Mouse (Mus musculus): Measurements from ENCODE around the gene Agap3.

The Agap3 gene

DNA sequence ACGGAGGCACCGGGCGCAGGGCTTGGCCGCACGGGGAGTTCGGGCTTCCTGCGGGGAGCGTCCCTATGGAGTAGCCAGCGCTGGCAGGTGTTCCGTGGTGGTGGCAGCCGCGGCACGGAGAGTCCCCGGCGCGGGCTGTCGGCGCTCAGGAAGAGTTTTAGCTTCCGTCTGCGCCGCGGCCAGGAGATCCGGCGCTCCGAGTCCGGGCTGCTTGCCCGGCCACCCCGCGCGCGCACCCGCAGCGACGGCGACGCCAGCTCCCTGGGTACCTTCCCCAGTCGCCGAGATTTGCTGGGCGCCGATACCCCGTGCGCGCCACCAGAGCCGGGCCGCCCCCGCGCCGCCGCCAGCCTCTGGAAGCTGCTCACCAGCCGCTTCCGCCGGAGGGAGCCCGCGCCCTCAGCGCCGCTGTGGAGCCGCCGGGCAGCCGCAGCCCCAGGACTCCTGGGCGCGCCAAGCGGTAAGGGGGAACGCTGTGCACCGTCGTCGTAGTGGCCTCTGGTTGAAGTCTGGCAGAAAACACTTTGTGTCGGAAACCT lies 22.8 kb downstream of the Agap3 start:
- DNase-seq (ENCODE audit: low spot score), result no peak

DNA sequence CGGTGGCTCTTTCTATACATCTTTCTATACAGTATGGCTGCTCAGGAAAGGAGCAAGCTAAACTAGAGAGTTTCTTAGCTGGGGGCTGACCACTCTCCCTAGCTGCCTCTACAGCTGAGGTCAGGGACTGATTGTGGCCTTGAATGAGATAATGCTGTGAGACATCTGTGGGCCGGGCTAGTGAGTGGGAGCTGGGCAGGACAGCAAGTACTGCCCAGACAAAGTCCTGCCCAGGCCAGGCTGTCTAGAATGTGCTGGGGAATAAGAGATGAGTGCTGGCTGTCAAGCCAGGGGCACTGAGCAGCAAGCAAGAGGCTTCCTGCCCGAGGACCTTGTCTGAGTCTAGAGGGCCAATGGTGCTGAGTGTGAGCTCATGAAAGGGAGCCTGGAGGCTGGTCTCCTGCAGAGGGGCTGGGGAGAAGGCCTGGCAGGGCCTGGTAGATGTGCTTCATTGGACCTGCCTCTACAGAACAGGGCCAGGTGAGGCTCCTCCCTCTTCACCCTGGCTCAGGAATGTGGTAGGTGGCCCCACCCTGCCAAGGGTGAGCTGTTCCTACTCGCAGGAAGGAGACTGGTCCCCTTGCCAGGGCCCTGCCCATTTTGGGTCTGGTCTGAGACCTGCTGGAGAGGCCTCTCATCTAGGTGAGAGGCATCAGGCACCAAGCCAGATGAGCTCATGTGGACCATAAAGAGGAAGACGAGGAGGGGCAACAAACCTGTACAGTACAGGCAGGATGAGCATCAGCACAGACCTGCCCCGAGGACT lies 23.7 kb downstream of the Agap3 start:
- peak; percentile 58 for DNase-seq (ENCODE audit: low spot score)

DNA sequence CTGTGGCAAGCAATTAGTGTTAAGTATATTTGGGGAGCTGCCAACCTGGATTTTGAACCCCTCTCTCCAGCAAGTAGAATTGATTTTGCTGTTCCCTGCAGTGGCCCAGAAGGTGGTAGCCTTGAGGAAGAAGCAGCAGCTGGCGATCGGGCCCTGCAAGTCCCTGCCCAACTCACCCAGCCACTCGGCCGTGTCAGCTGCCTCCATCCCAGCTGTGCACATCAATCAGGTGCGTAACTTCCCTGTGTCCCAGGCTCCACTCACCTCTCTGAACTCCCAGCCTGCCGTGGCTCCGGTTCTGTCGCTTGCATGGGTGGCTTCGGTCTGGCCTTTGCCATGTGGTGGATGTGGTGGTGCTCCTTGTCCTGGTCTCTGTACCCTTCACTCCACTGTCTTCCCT lies 25.9 kb downstream of the Agap3 start:
- DNase-seq (ENCODE audit: low spot score), result no peak

DNA sequence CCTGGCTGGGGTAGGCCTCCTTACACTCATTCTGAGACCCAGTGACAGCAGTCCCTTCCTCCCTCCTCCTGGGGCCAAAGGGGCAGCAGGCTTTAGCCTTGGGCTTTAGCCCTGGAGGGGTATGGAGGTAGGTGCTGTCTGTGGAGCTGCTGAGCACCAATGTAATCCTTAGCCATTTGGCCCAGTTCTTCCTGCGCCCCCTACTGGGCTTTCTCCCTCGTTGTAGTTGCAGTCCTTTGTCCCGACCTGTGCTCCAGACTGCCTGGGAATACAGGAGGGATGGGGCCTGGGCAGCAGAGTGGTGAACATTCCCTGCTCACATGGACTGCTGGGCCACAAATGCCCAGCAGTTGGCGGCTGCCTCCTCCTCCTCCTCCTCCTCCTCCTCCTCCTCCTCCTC lies 29.7 kb downstream of the Agap3 start:
- DNase-seq (ENCODE audit: low spot score), result peak; percentile 83

DNA sequence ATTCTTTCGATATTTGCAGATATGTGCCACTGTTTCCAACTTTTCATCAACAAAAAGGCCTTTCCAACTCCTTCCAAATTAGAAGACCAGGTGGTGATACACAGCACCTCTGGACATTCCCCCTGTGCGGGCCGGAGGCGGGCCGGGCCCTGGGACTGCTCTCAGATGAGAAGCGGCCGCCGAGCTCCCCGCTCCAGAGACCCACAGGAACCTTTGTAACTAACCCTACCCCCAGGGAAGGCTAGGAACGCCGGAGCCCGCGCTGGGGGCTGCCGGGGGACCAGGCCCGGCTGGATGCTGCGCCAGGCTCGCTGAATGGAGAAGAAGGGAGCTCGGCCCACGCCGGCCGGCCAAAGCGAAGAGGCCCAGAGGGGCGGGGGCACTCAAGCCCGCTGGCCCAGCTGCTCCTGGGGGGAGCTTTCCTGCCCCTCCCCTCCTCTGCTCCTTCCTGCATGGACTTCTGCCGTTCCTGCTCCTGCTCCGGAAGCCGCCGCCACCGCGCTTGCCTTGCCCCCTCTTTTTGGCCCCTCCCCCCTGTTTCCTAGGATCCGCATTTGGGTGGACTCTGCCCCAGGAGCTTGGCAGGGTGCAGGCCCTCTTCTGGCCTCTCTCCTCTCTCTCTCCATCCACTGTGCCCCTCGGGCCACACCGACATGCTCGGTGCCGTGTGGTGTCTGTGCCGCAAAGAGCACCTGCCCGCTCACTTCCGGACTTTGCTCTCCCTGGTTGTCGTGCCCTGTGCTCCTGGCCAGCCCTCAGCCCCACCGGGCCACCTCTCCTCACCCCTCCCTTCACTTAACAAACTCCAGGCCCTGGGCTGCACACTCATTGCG lies 30.5 kb downstream of the Agap3 start:
- no peak for DNase-seq (ENCODE audit: low spot score)

DNA sequence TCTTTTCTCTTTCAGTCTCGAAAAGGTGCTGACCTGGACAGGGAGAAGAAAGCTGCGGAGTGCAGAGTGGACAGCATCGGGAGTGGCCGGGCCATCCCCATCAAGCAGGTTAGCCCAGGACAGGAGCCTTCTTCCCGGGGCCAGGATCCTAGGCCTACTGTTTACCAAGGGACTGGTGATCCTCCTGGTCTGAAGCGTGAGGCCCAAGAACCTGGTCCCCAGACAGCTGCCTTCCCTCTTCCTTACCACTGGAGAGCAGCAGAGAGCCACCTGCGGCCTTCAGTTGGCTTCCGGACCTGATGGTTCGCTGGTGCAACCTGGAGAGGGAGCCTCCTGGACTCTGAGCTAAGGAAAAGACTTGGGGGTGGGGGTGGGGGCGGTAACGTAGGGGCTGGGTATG lies 31.3 kb downstream of the Agap3 start:
- DNase-seq (ENCODE audit: low spot score), result peak; percentile 81

DNA sequence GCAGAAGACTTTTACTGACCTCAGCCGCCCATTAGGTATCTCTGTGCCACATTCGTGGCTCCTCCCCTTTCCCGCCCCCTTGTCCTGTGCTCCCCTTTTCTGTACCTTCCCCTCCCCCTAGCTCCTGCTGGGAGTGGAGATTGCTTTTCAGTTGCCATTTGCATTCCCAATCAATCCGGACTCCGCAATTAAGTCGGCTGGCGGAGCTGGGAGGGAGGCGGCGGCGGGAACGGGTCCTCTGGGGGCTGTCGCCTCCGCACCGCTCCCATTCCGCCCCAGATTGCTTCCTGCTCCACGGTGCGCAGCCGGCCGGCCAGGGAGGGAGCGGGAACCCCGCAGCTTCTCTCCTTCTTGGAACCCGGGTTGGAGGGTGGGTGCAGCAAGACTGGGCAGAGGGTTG lies 33.0 kb downstream of the Agap3 start:
- no peak for DNase-seq (ENCODE audit: low spot score)

DNA sequence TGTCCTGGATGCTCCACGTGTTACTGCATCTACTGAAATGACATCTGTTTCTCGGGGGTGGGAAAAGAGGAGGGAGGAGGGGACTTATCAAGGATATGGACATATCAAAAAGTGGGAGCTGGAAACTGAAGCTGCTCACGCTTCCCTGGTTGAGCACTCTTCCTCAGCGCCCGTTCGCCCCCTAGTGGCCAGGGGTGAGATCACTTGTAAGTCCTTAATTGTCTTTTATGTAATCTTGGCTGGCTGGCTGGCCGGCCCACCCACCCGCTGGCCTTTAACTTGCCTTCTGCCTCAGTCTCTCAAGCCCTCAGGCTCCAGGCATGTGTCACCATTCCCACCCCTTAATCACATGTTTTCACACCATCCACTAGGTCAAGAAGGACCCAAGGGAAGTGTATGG lies 34.1 kb downstream of the Agap3 start:
- DNase-seq (ENCODE audit: low spot score), result peak; percentile 96

DNA sequence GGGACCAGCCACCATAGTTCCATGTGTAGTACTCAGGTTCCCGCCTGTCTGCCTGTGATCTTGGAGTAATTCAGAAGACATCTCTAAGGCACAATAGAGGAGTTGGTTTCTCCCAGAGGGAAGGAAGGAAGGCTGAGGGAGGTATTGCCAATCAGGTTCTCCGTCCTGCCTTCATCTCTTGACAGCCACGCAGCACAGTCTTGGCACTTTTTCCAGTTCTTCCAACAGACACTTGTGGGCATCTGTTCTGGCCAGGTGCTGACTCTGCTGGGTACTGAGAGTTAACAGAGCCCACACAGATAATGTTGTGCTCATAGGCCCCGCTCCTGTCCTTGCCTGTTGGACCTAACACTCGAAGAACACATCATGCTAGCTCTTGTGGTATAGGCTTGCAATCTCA lies 34.8 kb downstream of the Agap3 start:
- DNase-seq (ENCODE audit: low spot score), result no peak

DNA sequence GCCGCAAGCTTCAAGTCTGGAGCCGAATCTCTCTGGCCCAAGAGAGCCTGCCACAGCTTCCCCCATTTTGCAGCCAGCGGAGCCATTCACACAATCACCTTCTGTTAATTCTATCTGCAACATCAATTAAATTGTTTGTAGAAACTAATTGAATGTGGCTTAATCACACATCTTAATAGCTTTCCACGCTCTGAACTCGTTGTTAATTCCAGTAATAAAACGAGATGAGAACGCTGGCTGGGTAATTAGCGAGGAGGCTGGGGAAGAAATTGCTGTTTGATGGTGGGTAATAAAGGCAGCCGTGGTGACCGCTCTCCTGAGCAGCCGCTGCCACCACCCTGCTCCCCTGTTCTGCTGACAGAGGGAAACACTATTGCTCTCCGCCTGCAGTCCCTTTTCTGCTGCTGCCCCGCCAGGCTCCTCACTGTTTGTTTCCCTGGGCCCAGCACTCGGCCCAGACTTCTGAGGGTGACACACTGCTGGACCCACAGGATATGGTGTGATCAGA lies 38.5 kb downstream of the Agap3 start:
- no peak for DNase-seq (ENCODE audit: low spot score)

DNA sequence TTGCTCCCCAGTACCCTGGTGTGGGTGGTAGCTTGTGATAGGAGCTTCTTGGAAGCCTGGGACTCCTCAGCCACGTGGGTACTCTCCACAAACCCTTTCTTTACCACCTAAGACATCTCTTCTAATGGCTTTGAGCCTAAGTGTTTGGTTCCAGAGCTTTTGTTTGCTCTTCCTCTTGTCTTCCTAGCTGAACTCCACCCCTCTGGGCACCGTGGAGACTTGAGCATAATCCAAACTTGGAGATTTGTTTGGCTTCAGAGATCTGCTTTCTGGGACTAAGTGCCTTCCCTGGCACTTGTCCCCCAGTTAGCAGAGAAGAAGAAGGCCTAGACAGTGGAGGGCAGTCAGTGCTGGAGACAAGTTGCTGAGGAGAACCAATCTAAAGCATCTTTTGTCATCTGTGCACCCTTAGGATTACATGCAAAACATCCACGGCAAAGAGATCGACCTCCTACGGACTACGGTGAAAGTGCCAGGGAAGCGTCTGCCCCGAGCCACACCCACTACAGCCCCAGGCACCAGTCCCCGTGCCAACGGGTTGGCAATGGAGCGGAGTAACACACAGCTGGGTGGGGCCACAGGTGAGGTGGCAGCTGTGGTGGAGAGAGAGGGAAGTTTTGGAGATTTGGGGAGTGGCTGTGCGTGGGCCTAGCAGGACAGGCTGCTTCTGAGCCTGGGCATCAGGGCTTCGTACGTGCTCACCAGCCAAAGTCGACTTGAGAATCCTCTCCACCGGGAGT lies 40.7 kb downstream of the Agap3 start:
- peak; percentile 93 for DNase-seq (ENCODE audit: low spot score)

DNA sequence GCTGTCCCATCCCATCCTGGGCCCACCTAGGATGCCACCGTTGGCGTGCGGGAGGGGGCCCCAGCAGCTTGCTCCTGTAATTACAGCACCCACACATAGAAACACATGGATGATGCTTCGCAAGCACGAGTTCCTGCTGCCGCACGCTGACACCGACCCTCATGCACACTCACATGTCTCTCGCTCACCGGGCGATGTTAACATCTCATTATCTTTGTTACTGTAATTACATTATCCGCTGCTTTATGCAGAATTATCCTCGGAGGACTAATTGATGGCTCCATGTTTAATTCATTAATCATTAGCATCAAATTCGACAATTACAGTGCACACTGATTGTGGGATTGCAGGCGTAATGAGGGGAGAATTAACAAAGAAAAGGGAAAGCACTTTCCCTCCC lies 43.0 kb downstream of the Agap3 start:
- no peak for DNase-seq (ENCODE audit: low spot score)

DNA sequence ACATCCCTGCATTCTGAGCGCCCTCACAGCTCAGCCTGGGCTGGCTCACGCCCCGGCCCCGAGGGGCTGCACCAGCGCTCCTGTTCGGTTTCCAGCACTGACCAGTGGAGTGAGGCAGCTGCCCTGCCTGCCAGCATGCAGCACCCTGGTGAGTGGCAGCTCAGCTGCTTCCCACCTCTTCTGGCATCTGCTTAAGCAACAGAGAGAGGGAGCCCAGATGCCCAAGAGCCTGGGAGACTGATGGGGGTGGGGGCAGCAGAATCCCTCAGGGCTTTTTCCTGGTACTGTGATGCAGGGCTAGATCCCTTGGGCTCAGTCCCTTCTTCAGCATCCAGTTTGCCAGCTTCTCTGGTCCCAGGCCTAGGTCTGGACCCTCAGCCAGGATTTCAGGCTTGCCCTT lies 44.8 kb downstream of the Agap3 start:
- DNase-seq (ENCODE audit: low spot score), result no peak

DNA sequence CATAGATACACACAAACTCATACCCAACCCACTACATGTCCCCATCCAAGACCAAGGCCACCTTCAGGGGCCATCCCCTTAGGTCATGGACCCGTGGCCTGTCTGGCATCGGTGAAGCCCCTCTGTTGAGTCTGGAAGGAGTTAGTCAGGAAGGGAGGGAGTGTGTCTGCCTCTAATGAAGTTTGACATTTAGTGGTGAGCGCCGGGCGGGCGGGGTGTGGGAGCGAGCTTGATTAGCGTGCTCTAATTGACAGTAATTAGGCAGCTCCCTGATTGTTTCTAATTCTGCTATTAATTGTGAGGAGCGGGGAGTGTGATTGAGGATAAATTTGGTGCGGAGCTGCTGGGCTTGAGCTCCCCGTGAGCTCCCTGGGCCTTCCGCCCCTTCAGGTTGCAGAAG lies 45.5 kb downstream of the Agap3 start:
- DNase-seq (ENCODE audit: low spot score), result no peak

DNA sequence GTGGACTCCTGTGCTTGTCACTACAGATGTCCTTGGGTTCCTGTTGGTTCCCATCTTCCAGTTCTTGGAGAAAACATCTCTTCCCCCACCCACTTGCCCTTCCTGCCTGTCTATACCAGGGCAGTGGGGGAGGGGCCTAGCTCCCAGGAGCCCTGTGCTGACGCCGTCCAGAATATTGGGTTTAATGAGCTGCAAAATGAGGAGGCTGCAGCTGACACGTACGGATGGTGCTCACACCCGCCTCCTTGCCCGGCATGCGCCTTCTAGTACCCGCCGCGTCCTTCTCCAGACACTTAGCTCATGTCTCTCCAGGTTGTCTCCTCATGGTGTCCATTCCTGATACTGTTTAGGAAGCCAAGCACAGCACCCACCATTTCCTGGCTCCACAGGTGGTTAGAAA lies 47.1 kb downstream of the Agap3 start:
- DNase-seq (ENCODE audit: low spot score), result no peak

DNA sequence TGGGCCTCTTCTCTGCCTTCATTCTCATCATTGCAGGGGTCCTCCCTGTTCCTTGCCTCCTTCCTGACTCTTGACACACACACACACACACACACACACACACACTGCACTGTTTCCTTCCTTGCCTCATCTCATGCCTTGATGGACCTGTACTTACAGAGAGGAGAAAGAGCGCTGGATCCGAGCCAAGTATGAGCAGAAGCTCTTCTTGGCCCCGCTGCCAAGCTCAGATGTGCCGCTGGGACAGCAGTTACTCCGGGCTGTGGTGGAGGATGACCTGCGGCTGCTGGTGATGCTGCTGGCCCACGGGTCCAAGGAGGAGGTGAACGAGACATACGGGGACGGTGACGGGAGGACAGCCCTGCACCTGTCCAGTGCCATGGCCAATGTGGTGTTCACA lies 48.9 kb downstream of the Agap3 start:
- peak; percentile 84 for DNase-seq (ENCODE audit: low spot score)

DNA sequence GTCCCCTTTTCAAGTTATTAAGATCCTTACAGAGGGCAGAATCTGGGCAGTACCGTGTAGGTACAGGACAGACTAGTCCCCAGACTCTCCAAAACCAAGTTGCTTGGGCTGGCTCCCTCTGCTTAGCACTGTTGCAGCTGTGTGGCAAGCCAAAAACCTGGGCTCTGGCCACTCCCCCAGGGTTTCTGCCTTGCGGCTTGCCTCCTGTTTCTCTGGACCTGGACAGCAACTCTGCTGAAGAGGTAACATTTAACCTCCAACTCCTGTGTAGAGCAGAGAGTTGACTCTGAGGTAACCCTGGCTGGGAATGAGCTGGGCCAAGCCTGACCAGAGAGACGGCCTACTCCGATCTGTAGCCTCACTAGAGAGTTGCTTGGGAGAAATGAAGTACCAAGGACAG lies 50.8 kb downstream of the Agap3 start:
- DNase-seq (ENCODE audit: low spot score), result peak; percentile 58

DNA sequence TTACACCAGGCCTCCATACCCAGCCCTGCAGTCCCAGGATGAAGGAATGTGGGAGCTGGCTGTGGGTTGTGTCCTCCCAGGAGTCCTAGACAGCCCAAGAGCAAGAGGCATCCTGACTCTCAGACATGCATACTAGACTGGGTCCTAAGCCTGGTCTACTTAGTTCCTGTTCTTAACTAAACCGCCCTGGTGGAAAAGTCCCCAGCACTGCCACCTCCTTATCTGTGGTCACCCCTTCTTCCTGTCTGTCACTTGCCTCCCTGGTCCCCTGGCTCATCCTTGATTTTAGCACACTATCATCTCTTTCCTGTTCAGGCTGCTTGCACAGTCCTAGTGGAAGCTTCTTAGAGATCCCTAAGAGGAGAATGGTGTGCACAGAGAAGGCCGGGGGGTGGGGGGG lies 53.5 kb downstream of the Agap3 start:
- DNase-seq (ENCODE audit: low spot score), result no peak

DNA sequence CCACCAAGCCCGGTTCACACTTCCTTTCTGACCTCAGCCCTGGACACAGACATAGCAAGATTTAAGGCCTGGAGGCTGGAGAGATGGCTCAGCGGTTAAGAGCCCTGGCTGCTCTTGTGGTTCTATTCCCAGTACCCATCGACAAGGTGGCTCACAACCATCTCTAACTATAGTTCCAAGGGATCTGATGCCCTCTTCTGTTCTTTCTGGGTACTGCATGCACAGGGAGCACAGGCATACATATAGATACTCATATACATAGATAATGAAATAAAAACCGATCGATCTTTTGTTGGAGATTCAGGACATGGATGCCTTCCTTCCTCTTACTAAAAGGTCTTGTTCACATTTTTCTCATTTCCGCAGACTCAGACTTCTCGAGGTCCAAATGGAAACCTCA lies 56.4 kb downstream of the Agap3 start:
- DNase-seq (ENCODE audit: low spot score), result no peak

DNA sequence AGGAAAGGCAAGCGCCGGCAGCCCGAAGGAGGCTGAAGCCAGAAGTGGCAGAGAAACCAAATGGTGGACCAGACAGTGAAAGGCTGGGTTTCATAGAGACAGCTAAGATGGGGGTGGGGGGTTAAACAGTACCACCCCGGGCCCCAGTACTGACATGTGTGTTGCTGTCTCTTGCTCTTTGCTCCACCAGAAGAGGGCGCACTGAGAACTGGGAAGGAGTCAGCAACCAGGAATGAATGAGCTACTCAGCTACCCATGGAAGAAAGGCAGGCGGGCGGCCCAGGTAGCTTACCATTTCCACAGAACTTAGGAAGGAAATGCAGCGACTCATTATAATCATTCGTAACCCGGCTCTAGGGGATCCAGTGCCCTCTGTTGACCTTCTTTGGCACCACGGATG lies 58.7 kb downstream of the Agap3 start:
- peak; percentile 48 for DNase-seq (ENCODE audit: low spot score)

DNA sequence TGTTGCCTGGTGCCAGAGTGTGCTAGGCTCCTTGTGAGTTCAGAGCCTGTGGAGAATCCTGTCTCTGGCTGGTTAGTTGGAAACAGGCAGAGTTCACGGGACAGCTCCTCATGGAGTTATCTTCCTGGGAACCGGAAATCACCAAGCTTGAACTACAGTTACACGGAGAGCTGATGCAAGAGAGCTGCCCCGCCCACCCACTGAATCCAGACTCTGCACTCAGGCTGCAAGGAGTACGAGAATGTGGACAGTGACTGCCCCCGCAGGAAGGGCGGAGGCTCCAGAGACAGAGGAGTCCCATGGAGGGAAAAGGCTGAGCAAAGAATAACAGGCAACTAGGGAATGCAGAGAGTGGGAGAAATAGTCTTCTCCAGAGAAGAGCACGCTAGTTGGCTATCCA lies 60.3 kb downstream of the Agap3 start:
- peak; percentile 84 for DNase-seq (ENCODE audit: low spot score)

DNA sequence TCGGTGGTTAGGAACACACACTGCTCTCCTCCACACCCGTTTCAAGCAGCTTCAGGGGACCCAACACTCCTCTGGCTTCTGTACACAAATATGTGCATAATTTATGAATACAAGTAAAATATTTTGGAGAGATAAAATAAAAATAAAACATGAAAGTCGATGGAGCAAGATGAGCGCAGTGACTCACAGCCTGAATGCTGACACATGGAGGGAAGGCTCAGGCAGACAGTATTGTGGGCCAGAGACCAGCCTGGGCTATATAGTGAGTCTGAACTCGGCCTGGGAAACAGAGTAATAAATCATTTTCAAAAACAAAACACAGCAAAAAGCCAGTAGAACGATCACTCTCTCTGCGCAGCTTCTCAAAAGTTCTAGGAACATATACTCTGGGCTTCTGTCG lies 69.4 kb downstream of the Agap3 start:
- DNase-seq (ENCODE audit: low spot score), result no peak

Data from adipocyte (in vitro differentiated cells).